Mouse (Mus musculus) lung, embryonic 14.5 days (tissue): ENCODE results near the gene Cacna1g. TPM values are rescaled to one million over a fixed set of nuclear protein-coding genes. Genes with fewer than 3 reads are reported as not detected.

Experiments used
- ATAC-seq: fragments of 200-750 bp; cut with Nextera tagmentation; 2 replicates; pipeline ENCODE4 v1.8.0; 2017; ENCODE audit warnings: mild to moderate bottlenecking, moderate TSS enrichment, moderate library complexity; ENCODE audit not compliant: insufficient read depth
- DNase-seq: peaks from one replicate; pipeline ENCODE4 v3.0.0-alpha.2; 2015
- H3K27ac ChIP-seq: fragments of 300-500 bp; sonication (generic); 2 replicates; pipeline ENCODE4 v1.5.1; 2014; ENCODE audit warnings: low read depth, mild to moderate bottlenecking, moderate library complexity
- H3K27me3 ChIP-seq: fragments of 300-500 bp; sonication (generic); 2 replicates; pipeline ENCODE4 v1.6.1; 2014; ENCODE audit warnings: low read length, control low read depth; ENCODE audit not compliant: insufficient read depth
- H3K36me3 ChIP-seq: fragments of 300-500 bp; sonication (generic); 2 replicates; pipeline ENCODE4 v1.6.1; 2014; ENCODE audit warnings: control low read depth; ENCODE audit not compliant: insufficient read depth
- H3K4me1 ChIP-seq: fragments of 300-500 bp; sonication (generic); 2 replicates; pipeline ENCODE4 v1.6.1; 2014; ENCODE audit warnings: antibody characterized with exemption, control low read depth; ENCODE audit not compliant: insufficient read depth
- H3K4me2 ChIP-seq: fragments of 300-500 bp; sonication (generic); 2 replicates; pipeline ENCODE4 v1.6.1; 2014; ENCODE audit warnings: mild to moderate bottlenecking
- H3K4me3 ChIP-seq: fragments of 300-500 bp; sonication (generic); 2 replicates; pipeline ENCODE4 v1.5.1; 2014; ENCODE audit warnings: low read depth, low read length
- H3K9ac ChIP-seq: fragments of 300-500 bp; sonication (generic); 2 replicates; pipeline ENCODE4 v1.6.1; 2014
- H3K9me3 ChIP-seq: fragments of 300-500 bp; sonication (generic); 2 replicates; pipeline ENCODE4 v1.6.1; 2016; ENCODE audit warnings: low read depth, low read length, control low read depth
- CTCF ChIP-seq: IDR thresholded peaks from 2 replicates; pipeline ENCODE4 v1.5.1; 2016; ENCODE audit warnings: antibody characterized with exemption, low read depth
- WGBS: fragments of 180-500 bp; shearing (Covaris S2); extraction: QIAGEN DNeasy Blood & Tissue Kit; methylation state at CpG from one replicate; pipeline ENCODE4 v1.1.7; 2014; 5-methylcytosine and 5-hydroxymethylcytosine counted together
- polyA plus RNA-seq: library from polyadenylated mRNA; unstranded; fragments of >200 nt; fragmentation: Nextera tagmentation; extraction: Ambion mirVana; gene quantifications from 2 replicates; pipeline ENCODE4 v1.2.1, GENCODE M21; 2014

Gene Cacna1g
- polyA plus RNA-seq, 1 experiment from 2014 or later = 12.9 TPM

DNA sequence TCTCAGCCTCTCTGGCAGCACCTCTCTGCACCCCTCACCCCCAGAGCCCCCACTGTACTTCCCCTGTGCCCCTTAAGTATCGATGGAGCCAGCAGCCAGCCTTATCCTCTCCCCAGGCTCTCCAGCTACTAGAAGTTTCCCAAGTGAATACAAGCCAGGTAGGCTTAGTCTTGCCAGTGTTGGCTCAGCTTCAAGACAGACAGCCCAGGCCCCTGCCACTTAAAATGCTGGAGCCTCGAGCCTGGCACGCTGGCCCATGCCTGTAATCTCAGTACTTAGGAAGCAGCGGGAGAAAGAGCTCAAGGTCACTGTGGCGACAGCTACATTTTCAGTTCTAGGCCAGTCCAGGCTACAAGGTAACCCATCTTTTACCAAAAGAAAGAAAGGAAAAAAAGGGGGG, 24.1 kb downstream of the Cacna1g start:
- no peak for TF ChIP-seq CTCF
- H3K9ac ChIP-seq = no peak overlapping the region
- WGBS = 60% methylated on average over 5 of the region's 5 CpGs
- H3K36me3 ChIP-seq = no peaks in the 10 kb centered on the region
- no peaks in the 10 kb centered on the region for H3K27me3 ChIP-seq
- no peak overlapping the region for H3K4me2 ChIP-seq
- ATAC-seq (no peak), DNase-seq (no peak)
- H3K4me1 ChIP-seq = peaks cover 9% of the 10 kb centered on the region
- no peak overlapping the region for H3K27ac ChIP-seq
- H3K4me3 ChIP-seq = no peak overlapping the region
- no peaks in the 10 kb centered on the region for H3K9me3 ChIP-seq

- H3K9ac ChIP-seq = no peak overlapping the region
- TF ChIP-seq CTCF = no peak
- H3K27me3 ChIP-seq = no peaks in the 10 kb centered on the region
- ATAC-seq (no peak), DNase-seq (no peak)
- WGBS = 43% methylated on average over 8 of the region's 8 CpGs
- no peak overlapping the region for H3K4me2 ChIP-seq
- H3K4me1 ChIP-seq = peaks cover 9% of the 10 kb centered on the region
- no peak overlapping the region for H3K27ac ChIP-seq
- no peaks in the 10 kb centered on the region for H3K36me3 ChIP-seq
- no peaks in the 10 kb centered on the region for H3K9me3 ChIP-seq
- no peak overlapping the region for H3K4me3 ChIP-seq
These were observed 24.8 kb downstream of the Cacna1g start for GRCm38 (mm10) chr11:94449239-94449638.

- no peaks in the 10 kb centered on the region for H3K27me3 ChIP-seq
- H3K4me2 ChIP-seq = no peak overlapping the region
- ATAC-seq = no peak
- H3K4me3 ChIP-seq = no peak overlapping the region
- no peak overlapping the region for H3K9ac ChIP-seq
- DNase-seq = no peak
- H3K36me3 ChIP-seq = 0 out of 2 replicates have a peak, but pooled peaks cover 3% of the 10 kb centered on the region
- H3K9me3 ChIP-seq = no peaks in the 10 kb centered on the region
- no peak overlapping the region for H3K27ac ChIP-seq
- H3K4me1 ChIP-seq = peaks cover 9% of the 10 kb centered on the region
- TF ChIP-seq CTCF = no peak
- 42% methylated on average over 3 of the region's 3 CpGs for WGBS
These were observed 27.0 kb downstream of the Cacna1g start for GRCm38 (mm10) chr11:94447017-94447416.

- ATAC-seq (no peak), DNase-seq (no peak)
- Histone ChIP-seq H3K4me3 (no peak overlapping the region), H3K4me2 (no peak overlapping the region), H3K4me1 (peaks cover 1% of the 10 kb centered on the region), H3K9me3 (no peaks in the 10 kb centered on the region), H3K9ac (no peak overlapping the region), H3K36me3 (0 out of 2 replicates have a peak, but pooled peaks cover 17% of the 10 kb centered on the region), H3K27me3 (no peaks in the 10 kb centered on the region), H3K27ac (no peak overlapping the region)
- 26% methylated on average over 4 of the region's 4 CpGs for WGBS
- no peak for TF ChIP-seq CTCF
These were observed 28.7 kb downstream of the Cacna1g start for GRCm38 (mm10) chr11:94445300-94445699.

GRCm38 (mm10) chr11:94444829-94445228, 29.2 kb downstream of the Cacna1g start:
- DNase-seq (no peak), ATAC-seq (no peak)
- Histone ChIP-seq H3K4me3 (no peak overlapping the region), H3K27ac (no peak overlapping the region), H3K4me1 (no peaks in the 10 kb centered on the region; the same call in 1 of the 2 replicates), H3K4me2 (no peak overlapping the region), H3K27me3 (no peaks in the 10 kb centered on the region), H3K36me3 (0 out of 2 replicates have a peak, but pooled peaks cover 17% of the 10 kb centered on the region), H3K9ac (no peak overlapping the region), H3K9me3 (no peaks in the 10 kb centered on the region)
- 68% methylated on average over 5 of the region's 5 CpGs for whole genome bisulfite sequencing
- TF ChIP-seq CTCF = no peak

GRCm38 (mm10) chr11:94441752-94442151, 32.2 kb downstream of the Cacna1g start:
- Histone ChIP-seq H3K36me3 (0 out of 2 replicates have a peak, but pooled peaks cover 24% of the 10 kb centered on the region), H3K4me2 (no peak overlapping the region), H3K9me3 (no peaks in the 10 kb centered on the region), H3K27me3 (no peaks in the 10 kb centered on the region), H3K27ac (no peak overlapping the region), H3K9ac (no peak overlapping the region), H3K4me1 (no peaks in the 10 kb centered on the region; the same call in 1 of the 2 replicates), H3K4me3 (no peak overlapping the region)
- DNase-seq = no peak
- no peak for ATAC-seq
- no peak for TF ChIP-seq CTCF
- 65% methylated on average over 9 of the region's 9 CpGs for WGBS

DNA sequence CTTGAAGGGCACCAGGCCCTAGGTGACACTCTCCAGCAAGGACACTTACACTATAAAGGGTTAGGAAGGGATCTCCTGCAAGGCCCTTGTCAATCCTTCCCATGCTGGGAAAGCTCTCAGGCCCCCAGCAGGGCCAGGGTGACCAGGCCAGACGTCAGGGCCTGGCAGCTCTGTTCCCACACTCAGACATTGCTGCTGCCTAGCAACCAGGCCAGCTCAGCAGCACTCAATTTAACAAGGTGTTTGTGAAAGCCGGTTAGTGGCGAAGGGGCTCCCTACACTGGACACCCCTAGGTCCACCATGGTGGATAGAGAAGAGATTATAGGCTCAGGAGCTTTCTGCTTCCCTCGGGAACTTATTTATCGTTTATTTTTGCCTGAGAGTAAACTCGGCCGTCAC, 32.9 kb downstream of the Cacna1g start:
- DNase-seq = no peak
- H3K9me3 ChIP-seq = no peaks in the 10 kb centered on the region
- no peak for ATAC-seq
- 27% methylated on average over 7 of the region's 7 CpGs for WGBS
- no peak for TF ChIP-seq CTCF
- H3K27me3 ChIP-seq = no peaks in the 10 kb centered on the region
- 0 out of 2 replicates have a peak, but pooled peaks cover 24% of the 10 kb centered on the region for H3K36me3 ChIP-seq
- no peak overlapping the region for H3K4me3 ChIP-seq
- H3K9ac ChIP-seq = no peak overlapping the region
- no peak overlapping the region for H3K4me2 ChIP-seq
- no peaks in the 10 kb centered on the region; the same call in 1 of the 2 replicates for H3K4me1 ChIP-seq
- no peak overlapping the region for H3K27ac ChIP-seq

DNA sequence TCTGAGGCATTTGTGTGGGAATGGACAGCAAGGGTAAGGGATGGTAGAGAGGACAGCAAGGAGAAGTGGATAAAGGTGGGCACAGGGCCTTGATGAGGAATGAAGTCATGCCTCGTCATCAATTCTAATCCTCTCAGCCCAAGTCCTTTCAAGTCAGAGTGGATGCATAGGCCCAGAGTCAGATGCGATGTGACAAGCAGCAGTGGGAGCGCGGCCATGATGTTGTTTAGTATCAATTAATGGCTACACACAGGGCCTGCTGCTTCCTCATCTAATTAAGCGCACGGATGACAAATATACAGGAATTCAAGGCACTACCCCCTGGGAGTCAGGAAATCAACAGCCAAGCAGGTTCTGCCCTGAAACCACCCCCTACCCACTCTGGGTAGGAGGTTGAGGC, 33.6 kb downstream of the Cacna1g start:
- H3K9me3 ChIP-seq = no peaks in the 10 kb centered on the region

More for the DNA sequence above, 33.6 kb downstream of the Cacna1g start:
- DNase-seq (no peak), ATAC-seq (no peak)
- Histone ChIP-seq H3K4me3 (no peak overlapping the region), H3K27ac (no peak overlapping the region), H3K4me1 (no peaks in the 10 kb centered on the region; the same call in 1 of the 2 replicates), H3K9ac (no peak overlapping the region), H3K27me3 (no peaks in the 10 kb centered on the region), H3K4me2 (no peak overlapping the region), H3K36me3 (0 out of 2 replicates have a peak, but pooled peaks cover 24% of the 10 kb centered on the region)
- no peak for TF ChIP-seq CTCF
- WGBS = 89% methylated on average over 6 of the region's 6 CpGs
